Mouse (Mus musculus) CH12.LX (cell line): Measurements from ENCODE around the gene Elk3. TPM values are rescaled to one million over a fixed set of nuclear protein-coding genes. Genes with fewer than 3 reads are reported as not detected.

Experiments
- DNase-seq: peaks from one replicate; pipeline ENCODE4 v3.0.0-alpha.2; 2013; ENCODE audit errors: extremely low read depth
- H3K27ac ChIP-seq: 2 replicates; pipeline ENCODE4 v1.5.1; 2012; ENCODE audit warnings: low read depth, mild to moderate bottlenecking, control low read depth, moderate library complexity; ENCODE audit not compliant: insufficient read depth
- H3K27me3 ChIP-seq: replicated peaks from 2 replicates; pipeline ENCODE3; 2012; ENCODE audit warnings: inconsistent platforms
- H3K36me3 ChIP-seq, 2 experiments: replicated peaks in 1 of 2; 2 replicates each; pipeline versions ENCODE3 to v1.6.1; 2012; ENCODE audit warnings: inconsistent platforms in 1 of 2, low read length in 1 of 2, mild to moderate bottlenecking in 1 of 2, mixed read lengths in 1 of 2, moderate library complexity in 1 of 2; ENCODE audit not compliant: control insufficient read depth in 1 of 2, insufficient read depth in 1 of 2
- H3K4me1 ChIP-seq, 2 experiments: 2 replicates each; pipeline ENCODE4 v1.6.1; 2012; ENCODE audit warnings: inconsistent platforms in 1 of 2, moderate library complexity in 1 of 2; ENCODE audit not compliant: insufficient read depth in 2 of 2, control insufficient read depth in 1 of 2
- H3K4me2 ChIP-seq: 2 replicates; pipeline ENCODE4 v1.6.1; 2012; ENCODE audit warnings: low read depth, mild to moderate bottlenecking, control low read depth; ENCODE audit not compliant: poor library complexity, insufficient read depth, severe bottlenecking
- H3K4me3 ChIP-seq, 3 experiments: fragments of 150-350 bp in 1 of 3; sonication (generic) in 1 of 3; replicated peaks in 1 of 3; 2 replicates each; pipeline versions ENCODE3 to v1.5.1; 2011 to 2012; ENCODE audit warnings: low read depth in 2 of 3, low read length in 2 of 3, mild to moderate bottlenecking in 2 of 3, moderate library complexity in 2 of 3, control low read depth in 1 of 3, improper control_type of control experiment in 1 of 3, inconsistent platforms in 1 of 3, mixed read lengths in 1 of 3; ENCODE audit not compliant: poor library complexity in 1 of 3
- H3K79me2 ChIP-seq: replicated peaks from 2 replicates; pipeline ENCODE4 v1.6.1; 2012; ENCODE audit warnings: mild to moderate bottlenecking, moderate library complexity; ENCODE audit not compliant: control insufficient read depth, poor library complexity, insufficient read depth, severe bottlenecking; ENCODE audit errors: extremely low read depth
- H3K9ac ChIP-seq: 2 replicates; pipeline ENCODE4 v1.6.1; 2012; ENCODE audit warnings: low read depth, mild to moderate bottlenecking, control low read depth, moderate library complexity; ENCODE audit not compliant: insufficient read depth
- H3K9me3 ChIP-seq: replicated peaks from 2 replicates; pipeline ENCODE3; 2012; ENCODE audit warnings: low read length, inconsistent platforms, mixed read lengths
- BHLHE40 ChIP-seq: IDR thresholded peaks from 2 replicates; pipeline ENCODE4 v1.6.1; 2011; ENCODE audit warnings: mild to moderate bottlenecking, low read depth, low read length, improper control_type of control experiment
- CHD1 ChIP-seq: IDR thresholded peaks from 2 replicates; pipeline ENCODE4 v1.6.1; 2012; ENCODE audit warnings: low read depth, low read length, improper control_type of control experiment, inconsistent platforms
- EP300 ChIP-seq: IDR thresholded peaks from 2 replicates; pipeline ENCODE4 v1.6.1; 2011; ENCODE audit warnings: low read length, improper control_type of control experiment
- ETS1 ChIP-seq: conservative IDR thresholded peaks from 2 replicates; pipeline ENCODE4 v1.6.1; 2012; ENCODE audit warnings: low read depth, mild to moderate bottlenecking, inconsistent platforms, low read length, improper control_type of control experiment, moderate library complexity
- GABPA ChIP-seq: IDR thresholded peaks from 2 replicates; pipeline ENCODE4 v1.6.1; 2012; ENCODE audit warnings: low read depth, low read length, improper control_type of control experiment, inconsistent platforms; ENCODE audit not compliant: insufficient replicate concordance
- HCFC1 ChIP-seq: IDR thresholded peaks from 2 replicates; pipeline ENCODE4 v1.6.1; 2012; ENCODE audit warnings: low read depth, mild to moderate bottlenecking, inconsistent platforms, low read length, improper control_type of control experiment
- JUN ChIP-seq: IDR thresholded peaks from 2 replicates; pipeline ENCODE4 v1.6.1; 2011; ENCODE audit warnings: low read depth, mild to moderate bottlenecking, low read length, improper control_type of control experiment, moderate library complexity; ENCODE audit not compliant: insufficient read depth
- JUND ChIP-seq: conservative IDR thresholded peaks from 2 replicates; pipeline ENCODE4 v1.6.1; 2011; ENCODE audit warnings: low read depth, low read length, improper control_type of control experiment
- KAT2A ChIP-seq: IDR thresholded peaks from 2 replicates; pipeline ENCODE4 v1.6.1; 2012; ENCODE audit warnings: low read length, improper control_type of control experiment, inconsistent platforms; ENCODE audit not compliant: insufficient replicate concordance
- MAZ ChIP-seq: IDR thresholded peaks from 2 replicates; pipeline ENCODE4 v1.6.1; 2012; ENCODE audit warnings: low read depth, mild to moderate bottlenecking, inconsistent platforms, low read length, improper control_type of control experiment, moderate library complexity
- MXI1 ChIP-seq: IDR thresholded peaks from 2 replicates; pipeline ENCODE4 v1.6.1; 2011; ENCODE audit warnings: mild to moderate bottlenecking, low read depth, low read length, improper control_type of control experiment
- MYC ChIP-seq: IDR thresholded peaks from 2 replicates; pipeline ENCODE4 v1.6.1; 2011; ENCODE audit warnings: low read depth, mild to moderate bottlenecking, improper control_type of control experiment, low read length
- NELFE ChIP-seq: IDR thresholded peaks from 2 replicates; pipeline ENCODE4 v1.6.1; 2011; ENCODE audit warnings: low read depth, low read length, improper control_type of control experiment
- POLR2A ChIP-seq: IDR thresholded peaks from 2 replicates; pipeline ENCODE4 v1.6.1; 2011; ENCODE audit warnings: low read depth, mild to moderate bottlenecking, improper control_type of control experiment, low read length
- RAD21 ChIP-seq: IDR thresholded peaks from 2 replicates; pipeline ENCODE4 v1.6.1; 2011; ENCODE audit warnings: low read depth, mild to moderate bottlenecking, low read length, improper control_type of control experiment, moderate library complexity
- RCOR1 ChIP-seq: conservative IDR thresholded peaks from 2 replicates; pipeline ENCODE4 v1.6.1; 2012; ENCODE audit warnings: low read depth, mild to moderate bottlenecking, inconsistent platforms, low read length, improper control_type of control experiment
- UBTF ChIP-seq: IDR thresholded peaks from 2 replicates; pipeline ENCODE4 v1.6.1; 2012; ENCODE audit warnings: low read depth, mild to moderate bottlenecking, inconsistent platforms, low read length, improper control_type of control experiment, moderate library complexity
- USF1 ChIP-seq: IDR thresholded peaks from 2 replicates; pipeline ENCODE4 v1.6.1; 2014; ENCODE audit warnings: low read depth, mild to moderate bottlenecking, inconsistent platforms, low read length, improper control_type of control experiment
- ZC3H11A ChIP-seq: IDR thresholded peaks from 2 replicates; pipeline ENCODE4 v1.6.1; 2012; ENCODE audit warnings: low read depth, mild to moderate bottlenecking, inconsistent platforms, low read length, improper control_type of control experiment
- ZNF384 ChIP-seq: IDR thresholded peaks from 2 replicates; pipeline ENCODE4 v1.6.1; 2012; ENCODE audit warnings: low read depth, low read length, improper control_type of control experiment, inconsistent platforms
- dilution Hi-C: fragments of 300-500 bp; cut with MboI; formaldehyde crosslinking; loops from 2 replicates; pipeline ENCODE4 v1.14.3; 2020; ENCODE audit warnings: low sequenced_read_pairs; ENCODE audit not compliant: extremely low pct_unique_long_range_greater_than_20kb, extremely low pct_ligation_motif_present
- in situ Hi-C: fragments of 300-500 bp; cut with MboI; formaldehyde crosslinking; loops from 3 replicates; pipeline ENCODE4 v1.14.3; 2019; ENCODE audit warnings: low sequenced_read_pairs, low pct_ligation_motif_present, low pct_unique_long_range_greater_than_20kb, mixed read lengths
- polyA plus RNA-seq: library from polyadenylated mRNA; unstranded; fragments of >175 nt; gene quantifications from 2 replicates; pipeline ENCODE4 v1.2.1, GENCODE M21; 2012; ENCODE audit warnings: low read depth; ENCODE audit not compliant: insufficient read length
- total RNA-seq, 2 experiments: library from RNA; depleted of rRNA; stranded (reverse); fragments of 300-350 nt in 1 of 2; fragments of >200 nt in 1 of 2; gene quantifications; 2 replicates each; pipeline ENCODE4 v1.2.3; 2012 to 2014

The Elk3 gene
- total and polyA plus RNA-seq, 3 experiments, result 20.1 to 37.0 (median 25.8) TPM

- TF ChIP-seq JUN (no peak), MYC (no peak), GABPA (no peak), ZNF384 (no peak)
- H3K36me3 ChIP-seq, result peaks cover 47 to 84% of the 10 kb centered on the region in 2 experiments
- H3K4me2 ChIP-seq, result no peak overlapping the region
- no peak for DNase-seq
- no peak overlapping the region for H3K27ac ChIP-seq
- no peaks in the 10 kb centered on the region for H3K79me2 ChIP-seq
- in situ Hi-C loops, result no loop called here
- dilution Hi-C loops, result no loop called here
- H3K4me3 ChIP-seq, result no peak overlapping the region
- no peaks in the 10 kb centered on the region for H3K27me3 ChIP-seq
- H3K9me3 ChIP-seq, result no peaks in the 10 kb centered on the region
- H3K9ac ChIP-seq, result no peak overlapping the region
- peaks cover 0 to 37% of the 10 kb centered on the region in 2 experiments; a peak in 2 of 4 replicates for H3K4me1 ChIP-seq
Observed at GRCm38 (mm10) chr10:93248416-93248815, 62.5 kb downstream of the Elk3 start.

GRCm38 (mm10) chr10:93247902-93248301 lies 63.0 kb downstream of the Elk3 start:
- Histone ChIP-seq H3K4me3 (no peak overlapping the region), H3K4me2 (no peak overlapping the region), H3K4me1 (peaks cover 0 to 37% of the 10 kb centered on the region in 2 experiments; a peak in 2 of 4 replicates), H3K36me3 (peaks cover 42 to 81% of the 10 kb centered on the region in 2 experiments), H3K9ac (no peak overlapping the region), H3K79me2 (no peaks in the 10 kb centered on the region), H3K27ac (no peak overlapping the region), H3K27me3 (no peaks in the 10 kb centered on the region), H3K9me3 (no peaks in the 10 kb centered on the region)
- in situ Hi-C loops (no loop called here), dilution Hi-C loops (no loop called here)
- TF ChIP-seq MXI1, result no peak
- TF ChIP-seq ZC3H11A, result no peak
- no peak for TF ChIP-seq USF1
- no peak for TF ChIP-seq JUND
- no peak for TF ChIP-seq EP300
- TF ChIP-seq RCOR1, result no peak
- TF ChIP-seq CHD1, result no peak
- no peak for TF ChIP-seq POLR2A
- TF ChIP-seq NELFE, result no peak
- DNase-seq, result no peak

GRCm38 (mm10) chr10:93247422-93247821 lies 63.5 kb downstream of the Elk3 start:
- H3K79me2 ChIP-seq, result no peaks in the 10 kb centered on the region
- in situ Hi-C loops, result no loop called here
- dilution Hi-C loops, result no loop called here
- no peak overlapping the region for H3K4me2 ChIP-seq
- H3K9me3 ChIP-seq, result no peaks in the 10 kb centered on the region
- H3K36me3 ChIP-seq, result peaks cover 39 to 78% of the 10 kb centered on the region in 2 experiments
- no peaks in the 10 kb centered on the region for H3K27me3 ChIP-seq
- peaks cover 0 to 40% of the 10 kb centered on the region in 2 experiments; a peak in 2 of 4 replicates for H3K4me1 ChIP-seq
- TF ChIP-seq RAD21 (no peak), POLR2A (no peak), HCFC1 (no peak), BHLHE40 (no peak), MAZ (no peak), KAT2A (no peak), JUND (no peak), NELFE (no peak), UBTF (no peak), ETS1 (no peak)
- TF ChIP-seq, all 38 proteins: peak for 0
- no peak for DNase-seq
- no peak overlapping the region for H3K9ac ChIP-seq
- H3K27ac ChIP-seq, result no peak overlapping the region
- no peak overlapping the region for H3K4me3 ChIP-seq
